Mouse (Mus musculus) MN1 (cell line): ENCODE data around the gene Clk4.

Experiments used
- DNase-seq: peaks from one replicate; pipeline ENCODE4 v3.0.0-alpha.2; 2016; ENCODE audit warnings: low spot score

The Clk4 gene

GRCm38 (mm10) chr11:51311846-51312245 is 50.3 kb downstream of the Clk4 start:
- DNase-seq = no peak

DNA sequence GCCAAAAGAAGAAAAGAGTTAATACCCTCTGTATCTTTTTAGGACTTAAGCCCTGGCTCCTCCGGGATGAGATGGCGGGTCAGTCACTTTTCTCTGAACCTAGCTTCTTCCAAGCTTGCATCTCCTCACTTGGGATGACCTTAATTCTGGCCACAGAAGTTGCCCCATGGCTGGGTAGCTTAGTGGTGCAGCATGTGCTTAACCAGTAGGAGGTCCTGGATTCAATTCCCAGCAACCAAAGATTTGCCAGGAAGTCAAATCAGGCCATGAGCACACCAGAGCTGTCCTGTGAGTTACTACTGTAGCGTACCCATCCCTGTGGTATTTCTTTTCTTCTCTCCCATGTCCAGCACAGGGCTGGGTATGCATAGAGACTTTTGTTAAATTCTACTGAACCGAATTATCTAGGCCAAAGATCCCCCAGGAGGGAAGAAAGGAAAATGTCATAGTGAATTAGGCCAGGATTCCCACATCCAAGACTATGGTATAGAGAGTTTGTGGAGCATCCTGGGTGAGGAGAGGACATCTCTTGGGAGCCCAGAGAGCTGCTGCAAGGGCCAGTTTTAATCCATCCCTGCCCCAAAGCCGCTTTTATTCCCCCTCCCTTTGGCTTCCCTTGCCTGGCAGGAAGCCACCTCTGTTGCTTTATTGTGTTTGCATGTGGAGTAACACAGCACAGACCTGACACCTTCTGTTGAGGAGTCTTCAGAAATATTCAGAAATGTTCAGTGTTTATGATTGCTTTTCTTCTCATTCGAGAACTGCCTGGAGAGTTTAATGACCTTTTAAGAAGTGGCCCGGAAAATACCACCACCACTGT is 54.7 kb downstream of the Clk4 start:
- DNase-seq = no peak

- no peak for DNase-seq
These were observed 59.1 kb downstream of the Clk4 start for GRCm38 (mm10) chr11:51320609-51321008.

DNA sequence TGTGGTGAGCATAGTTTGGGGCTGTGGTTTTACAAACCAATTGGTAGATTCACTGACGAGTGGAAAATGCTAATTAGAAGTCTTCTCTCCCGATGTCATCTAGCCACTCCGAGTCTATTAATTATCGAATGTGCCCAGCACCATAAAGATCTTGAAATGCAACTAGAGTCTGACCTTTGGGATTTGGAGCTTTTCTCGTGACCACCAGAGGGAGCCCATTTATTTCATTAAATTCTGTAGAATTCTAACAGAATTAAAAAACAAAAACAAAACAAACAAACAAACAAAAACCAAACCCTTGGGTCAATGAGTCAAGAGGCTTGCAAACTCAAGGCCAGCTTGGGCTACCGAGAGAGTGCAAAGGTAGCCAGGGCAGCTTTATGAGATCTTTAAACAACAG is 65.4 kb downstream of the Clk4 start:
- DNase-seq = no peak

DNA sequence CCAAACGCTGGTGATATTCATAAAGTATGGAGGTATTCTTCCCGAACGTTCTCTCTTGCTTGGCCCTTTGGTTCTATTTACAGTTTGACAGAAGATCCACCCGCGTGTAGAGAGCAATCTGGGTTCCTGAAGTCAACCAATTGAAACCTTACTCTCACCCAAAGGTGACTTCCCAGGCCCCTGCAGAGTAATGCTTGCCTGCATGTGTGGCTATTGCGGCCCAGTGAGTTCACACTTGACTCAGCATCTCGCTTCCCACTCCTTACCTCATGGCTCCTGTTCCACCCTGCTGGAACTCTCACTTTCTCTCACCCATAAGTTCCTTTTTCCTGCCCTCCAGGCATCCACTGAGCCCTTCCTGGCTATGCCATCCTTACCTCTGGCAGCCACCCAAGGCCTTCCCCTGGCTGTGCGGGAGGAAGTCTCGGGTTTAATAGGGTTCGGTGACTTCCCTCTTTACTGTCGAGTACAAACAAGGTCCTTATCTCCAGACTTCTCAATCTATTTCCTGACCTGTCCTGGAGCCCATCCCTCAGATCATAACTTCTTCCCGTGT is 66.9 kb downstream of the Clk4 start:
- DNase-seq = no peak

GRCm38 (mm10) chr11:51329837-51330714 is 68.5 kb downstream of the Clk4 start:
- no peak for DNase-seq
